Mouse (Mus musculus) CD4-positive, CD25-positive, alpha-beta regulatory T cell, adult 2 months (primary cell): Measurements from ENCODE around the gene Serping1.
"Not testable (repeated sequence)": the region's sequence is repeated elsewhere in the genome, so short reads cannot be mapped to it uniquely, and the experiment has no call there.

Experiments used
- DNase-seq: peaks from one replicate; pipeline ENCODE4 v3.0.0-alpha.2; 2012; ENCODE audit warnings: low read depth, low spot score

Serping1 gene

DNA sequence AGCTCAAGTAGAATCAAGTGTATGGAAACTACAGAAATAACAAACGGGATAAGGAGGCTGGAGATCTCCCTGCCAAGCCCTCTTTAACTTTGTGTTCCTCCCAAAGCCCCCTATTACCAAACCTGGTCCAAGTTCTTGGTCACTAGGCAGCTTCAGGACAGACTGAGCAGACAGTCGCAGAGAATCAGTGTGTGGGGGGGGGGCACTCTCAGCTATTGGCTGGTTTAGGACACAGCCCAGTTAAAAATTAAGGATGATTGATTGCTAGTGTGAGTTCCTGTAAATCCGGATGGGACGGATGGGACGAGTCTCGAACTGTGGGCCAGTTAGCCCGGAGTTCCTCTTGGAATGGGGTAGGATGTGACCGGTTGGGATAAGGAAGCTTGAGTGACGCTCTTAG lies at the start of gene Serping1:
Gene Serping1, minus strand, starts transcription at position 204 of the 400 bp plus-strand sequence.
- no peak for DNase-seq

DNA sequence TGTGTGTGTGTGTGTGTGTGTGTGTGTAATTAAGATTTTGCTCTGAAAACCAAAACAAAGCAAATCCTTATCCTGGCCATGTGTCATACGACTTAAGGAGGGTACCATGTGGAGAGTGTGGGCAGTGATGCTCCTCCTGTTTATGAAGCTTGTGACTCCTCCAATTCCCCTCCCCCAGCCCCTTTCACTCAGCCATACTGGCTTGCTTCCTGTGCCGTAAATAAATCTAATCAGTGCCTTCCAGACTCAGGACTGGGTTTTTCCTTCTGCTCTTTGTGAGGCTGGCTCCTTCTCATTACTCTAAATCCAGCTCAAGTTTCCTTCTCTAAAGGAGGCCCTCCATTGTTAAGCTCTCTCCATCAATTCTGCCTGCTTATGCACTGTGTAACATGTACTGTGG lies 48.0 kb upstream of the Serping1 start:
- DNase-seq: no peak

DNA sequence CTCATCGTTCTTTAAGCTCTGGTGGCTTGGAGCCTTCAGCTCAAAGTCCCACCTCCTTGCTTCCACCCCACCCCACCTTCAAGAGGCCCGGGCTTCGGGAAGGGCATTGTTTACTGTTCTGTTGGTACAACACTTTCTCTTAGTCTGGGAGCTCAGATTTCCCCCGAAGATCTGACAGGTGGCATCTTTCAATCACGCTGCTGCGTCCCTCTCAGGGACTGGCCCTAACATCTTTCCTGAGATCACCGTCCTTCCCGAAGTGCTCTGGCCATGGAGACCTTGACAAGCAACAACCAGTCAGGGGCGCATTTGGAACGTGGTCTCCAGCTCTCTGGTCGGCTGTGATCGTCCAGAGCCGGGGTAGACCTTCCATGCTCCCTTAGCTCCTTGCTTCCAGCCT lies 47.3 kb upstream of the Serping1 start, which contains the start of gene Smtnl1:
Gene Smtnl1, minus strand, starts transcription at position 101 of the 400 bp plus-strand sequence.
- no peak for DNase-seq

DNA sequence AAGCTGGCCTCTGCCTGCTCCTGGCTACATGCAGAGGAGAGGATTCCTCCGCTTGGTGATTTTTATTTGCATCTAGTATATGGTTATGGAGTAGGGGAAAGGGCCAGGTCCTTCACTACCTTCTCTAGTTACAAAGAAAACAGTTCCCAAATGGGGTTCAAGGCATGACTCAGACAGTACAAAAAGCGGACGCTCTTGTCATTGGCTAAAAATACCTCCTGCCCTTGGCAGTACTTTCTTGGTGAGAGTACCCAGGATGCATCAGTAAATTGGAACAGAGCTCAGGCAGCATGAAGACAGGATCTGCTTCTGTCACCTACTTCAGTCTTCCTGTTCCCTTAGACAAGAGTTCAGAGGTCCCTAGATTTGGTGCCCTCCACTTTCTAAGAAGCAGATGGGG lies 44.6 kb upstream of the Serping1 start:
- DNase-seq: no peak

GRCm38 (mm10) chr2:84812676-84813075 lies 37.4 kb upstream of the Serping1 start:
- DNase-seq: no peak

DNA sequence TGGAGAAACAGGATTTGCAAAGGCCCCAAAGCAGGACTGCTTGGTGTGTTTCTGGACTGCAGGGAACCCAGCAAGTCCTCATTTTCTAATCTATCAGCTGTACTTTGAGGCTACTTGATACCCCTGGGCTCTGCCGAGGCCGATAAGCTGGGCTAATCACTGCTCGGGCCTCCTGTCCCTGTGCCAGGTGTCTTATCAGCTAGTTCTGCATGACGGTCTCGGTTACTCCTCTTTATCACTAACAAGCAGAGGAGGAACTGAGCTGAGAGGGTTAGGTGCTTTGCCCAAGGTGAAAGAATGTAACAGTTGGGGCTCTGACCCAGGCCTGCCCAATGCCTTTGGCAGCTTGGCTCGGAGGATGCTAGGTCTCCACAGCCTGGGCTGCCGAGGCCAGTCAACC lies 36.6 kb upstream of the Serping1 start:
- no peak for DNase-seq

GRCm38 (mm10) chr2:84810886-84811577 lies 35.8 kb upstream of the Serping1 start:
- peak; percentile 85 for DNase-seq

DNA sequence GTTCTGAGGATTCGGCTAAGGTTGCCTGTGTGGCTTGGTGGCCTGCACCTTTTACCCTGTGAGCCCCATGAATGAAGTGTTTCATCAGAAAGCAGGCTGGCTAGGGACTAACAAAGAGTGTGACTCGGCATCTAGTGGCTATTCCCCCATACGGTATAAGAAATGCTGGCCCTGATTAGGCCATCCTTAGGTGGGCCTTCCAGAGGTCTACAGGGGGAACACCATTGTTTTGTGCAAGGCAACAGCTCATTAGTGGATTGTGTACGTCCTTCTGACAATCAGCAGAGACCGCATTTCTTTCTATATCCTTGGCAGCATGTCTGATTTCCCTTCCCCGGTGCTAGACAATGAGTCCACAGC lies 35.3 kb upstream of the Serping1 start:
- DNase-seq: no peak

DNA sequence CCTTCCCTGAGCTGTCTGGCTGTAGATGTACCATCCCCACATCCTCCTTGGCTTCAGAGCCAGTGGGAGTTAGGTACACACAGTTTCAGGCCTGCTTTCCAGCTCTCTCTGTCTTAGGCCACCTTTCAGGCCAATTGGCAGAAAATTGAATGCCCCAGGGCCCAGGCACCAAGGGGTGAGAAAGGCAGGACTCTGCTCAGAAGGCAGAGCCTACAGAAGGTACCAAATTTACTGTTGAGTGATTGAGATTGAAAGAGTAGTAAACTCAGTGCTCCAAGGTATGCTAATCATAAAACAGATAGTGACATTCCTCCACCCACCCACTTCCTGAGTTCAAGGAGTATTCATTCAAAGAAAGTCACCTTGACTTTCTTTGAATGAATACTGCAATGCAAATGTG lies 34.1 kb upstream of the Serping1 start:
- no peak for DNase-seq

DNA sequence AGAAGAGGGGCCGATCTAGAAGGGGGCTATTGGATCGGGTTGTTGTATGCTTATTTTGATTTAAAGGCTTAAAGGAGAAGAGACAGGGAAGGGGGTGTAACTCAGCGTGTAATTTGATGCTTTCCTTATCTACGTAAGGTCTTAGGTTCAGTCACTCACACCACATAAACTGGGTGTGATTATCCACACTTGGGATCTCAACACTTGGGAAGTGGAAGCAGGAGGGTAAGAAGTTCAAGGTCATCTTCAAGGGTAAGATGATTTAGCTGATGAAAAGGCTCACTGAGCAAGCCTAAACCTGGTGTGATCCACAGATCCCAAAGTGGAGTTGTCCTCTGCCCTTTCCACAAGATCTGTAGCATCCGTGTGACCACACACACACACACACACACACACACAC lies 31.3 kb upstream of the Serping1 start:
- DNase-seq: no peak

DNA sequence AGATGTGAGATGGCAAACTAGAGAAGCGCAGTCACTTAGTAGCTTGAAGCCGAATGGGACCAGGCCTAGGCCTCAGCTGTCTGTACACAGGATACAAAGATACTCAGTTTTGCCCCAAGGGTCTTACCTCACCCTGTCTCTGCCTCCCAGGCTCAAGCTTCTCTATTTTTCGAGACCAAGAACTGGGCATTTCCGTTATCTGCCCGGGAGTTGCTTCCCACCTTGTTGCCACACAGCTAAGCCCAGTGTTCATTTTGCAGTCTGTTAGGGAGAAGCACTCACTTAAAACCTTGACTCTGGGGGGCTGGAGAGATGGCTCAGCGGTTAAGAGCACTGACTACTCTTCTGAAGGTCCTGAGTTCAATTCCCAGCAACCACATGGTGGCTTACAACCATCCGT lies 28.7 kb upstream of the Serping1 start:
- DNase-seq: no peak

- DNase-seq: not testable (repeated sequence)
Measured at GRCm38 (mm10) chr2:84801223-84801622, 26.0 kb upstream of the Serping1 start.

- DNase-seq: peak; percentile 31
Measured at GRCm38 (mm10) chr2:84800304-84800703, 25.1 kb upstream of the Serping1 start.

DNA sequence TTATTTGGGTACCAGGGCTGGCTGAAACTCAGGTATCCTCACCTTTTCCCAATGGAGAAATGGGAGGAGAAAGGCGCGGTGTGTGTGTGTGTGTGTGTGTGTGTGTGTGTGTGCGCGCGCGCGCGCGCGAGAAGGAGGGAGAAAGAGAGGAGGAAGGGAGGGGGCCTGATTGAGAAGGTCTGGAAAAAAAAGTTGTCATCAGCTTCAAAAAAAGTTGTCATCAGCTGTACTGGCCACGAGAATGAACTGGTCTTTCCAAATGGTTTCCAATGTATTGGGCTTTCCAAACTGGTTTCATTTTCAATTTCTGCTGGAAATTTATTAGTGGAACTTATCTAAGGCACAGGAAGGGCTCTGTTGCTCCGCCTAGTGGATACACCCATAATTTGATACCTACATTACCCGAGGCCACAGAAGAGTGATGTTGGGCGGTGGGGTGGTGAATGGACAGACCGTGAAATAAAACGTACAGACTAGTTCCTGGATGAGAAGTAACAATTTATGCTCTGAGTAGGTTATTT lies 23.9 kb upstream of the Serping1 start:
- DNase-seq: peak; percentile 87

GRCm38 (mm10) chr2:84798493-84798921 lies 23.3 kb upstream of the Serping1 start, which contains the start of gene Ube2l6:
Gene Ube2l6, plus strand, starts transcription at chr2:84798828.
- DNase-seq: peak; percentile 75

- peak; percentile 83 for DNase-seq
Measured at GRCm38 (mm10) chr2:84797833-84798492, 22.7 kb upstream of the Serping1 start.

DNA sequence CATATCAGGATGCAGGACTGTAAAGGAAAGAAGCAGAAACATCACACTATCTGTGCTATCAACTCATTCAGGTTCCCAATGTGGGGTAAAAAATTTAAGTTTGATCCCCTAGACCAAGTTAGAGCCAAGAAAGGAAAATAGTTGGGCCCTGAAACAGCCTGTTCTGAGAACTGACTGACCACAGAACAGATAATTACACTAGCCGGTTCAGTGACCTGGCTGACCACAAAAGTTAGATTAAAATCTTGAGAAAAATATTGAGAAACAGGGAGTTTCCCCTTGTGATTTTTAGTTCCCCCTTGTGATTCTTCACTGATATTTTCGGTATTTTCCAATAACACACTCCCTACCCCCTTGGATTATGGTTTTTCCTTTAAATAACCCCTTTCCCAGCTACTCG lies 18.6 kb upstream of the Serping1 start:
- DNase-seq: no peak

GRCm38 (mm10) chr2:84793154-84793553 lies 17.9 kb upstream of the Serping1 start:
- no peak for DNase-seq

DNA sequence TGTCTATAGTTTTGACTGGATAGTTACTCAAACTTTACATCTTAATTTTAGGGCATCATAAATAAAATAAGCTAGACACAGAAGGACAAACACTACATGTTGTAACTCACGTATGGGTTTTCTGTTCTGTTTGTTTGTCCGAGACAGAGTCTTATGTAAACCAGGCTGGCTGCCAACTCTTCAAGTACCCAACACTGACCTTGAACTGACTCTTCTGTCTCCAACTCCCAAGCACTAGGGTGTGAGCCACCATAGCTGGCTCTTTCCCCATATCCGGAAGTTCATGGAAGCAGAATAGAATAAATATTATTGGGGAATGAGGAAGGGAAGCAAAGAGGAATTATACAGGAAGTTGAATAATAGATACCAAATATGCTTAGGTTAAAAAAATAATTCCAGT lies 17.3 kb upstream of the Serping1 start:
- no peak for DNase-seq

GRCm38 (mm10) chr2:84790418-84790817 lies 15.2 kb upstream of the Serping1 start:
- no peak for DNase-seq

DNA sequence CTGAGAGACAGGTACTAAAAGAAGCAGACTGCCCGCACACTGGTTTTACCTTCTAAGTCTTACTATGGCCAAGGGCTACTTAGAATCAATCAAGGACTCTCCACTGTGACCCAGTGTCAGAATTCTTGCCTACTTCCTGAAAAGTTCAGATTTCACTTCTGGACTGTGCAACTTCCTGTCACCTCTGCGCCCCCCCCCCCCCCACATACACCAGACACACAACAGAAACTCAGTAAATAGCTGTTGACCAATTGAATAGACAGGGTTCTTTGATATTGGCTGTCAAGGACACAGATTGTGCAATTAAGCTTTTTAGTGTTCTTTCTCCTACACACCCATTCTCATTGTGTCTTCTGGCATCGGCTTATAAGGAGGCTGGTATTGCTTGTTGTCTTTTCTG lies 13.1 kb upstream of the Serping1 start:
- DNase-seq: no peak

DNA sequence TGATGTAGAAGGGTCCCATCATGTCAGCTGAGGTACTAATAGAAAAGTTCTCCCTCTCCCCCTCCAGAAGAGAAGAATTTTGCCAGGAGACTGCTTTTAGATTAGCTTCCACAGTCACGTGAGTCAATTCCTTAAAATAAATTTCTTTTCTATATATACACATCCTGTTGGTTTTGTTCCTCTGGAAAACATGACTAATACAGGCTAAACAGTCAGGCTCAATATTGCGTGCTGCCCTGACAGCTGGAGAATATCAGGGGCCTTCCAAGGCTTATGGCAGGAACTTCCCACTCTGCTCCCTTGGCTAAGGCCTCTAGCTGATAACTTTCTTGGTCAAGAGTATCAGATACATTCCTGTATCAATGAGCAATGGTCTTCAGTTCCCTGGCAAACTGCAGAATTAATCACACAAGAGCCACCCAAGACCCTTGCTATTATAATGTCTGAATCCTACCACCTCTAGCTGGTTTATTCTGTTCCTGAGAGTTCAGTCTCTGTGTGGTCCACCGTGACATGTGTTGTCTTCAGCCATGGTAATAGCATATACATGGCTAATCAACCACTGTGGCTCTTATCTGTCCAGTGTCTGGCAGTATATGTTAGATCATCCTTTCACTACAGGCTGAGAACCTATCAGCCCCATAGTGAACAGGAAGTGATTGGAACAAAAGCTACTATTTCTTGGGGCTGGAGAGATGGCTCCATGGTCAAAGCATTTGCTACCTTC lies 8.8 kb upstream of the Serping1 start:
- DNase-seq: no peak
